Mouse (Mus musculus): ENCODE measurements around the gene 9230102O04Rik.

Gene 9230102O04Rik

DNA sequence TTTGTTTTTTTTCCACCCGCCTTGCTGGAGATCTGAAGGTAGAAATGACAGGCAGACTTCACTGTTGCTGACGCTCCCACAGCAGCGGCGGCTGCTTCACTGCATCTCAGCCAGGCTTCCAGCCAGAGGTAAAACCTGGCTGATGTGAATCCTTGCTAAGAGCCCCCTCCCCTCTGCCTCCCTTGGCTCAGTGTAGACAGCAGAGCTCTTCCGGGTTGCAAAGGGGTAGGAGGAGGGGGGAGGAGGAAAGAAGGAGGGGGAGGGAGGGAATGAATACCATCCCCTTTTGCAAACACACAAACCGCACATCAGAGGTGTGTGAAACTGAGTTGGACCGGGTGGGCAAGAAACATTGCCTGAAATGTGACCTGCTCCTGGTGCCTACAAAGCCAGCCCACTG lies 1.7 kb downstream of the 9230102O04Rik start:
- in situ Hi-C loops (cut with MboI; ENCODE audit: low pct_unique_long_range_greater_than_20kb in 1 of 2, low sequenced_read_pairs in 2 of 2, unreplicated experiment in 1 of 2): loop anchor here in 1 of 2 experiments (25.0 kb wide), 1 partner anchor 475 kb away; the partner anchor contains the start of gene Sfmbt2

- in situ Hi-C loops (cut with MboI; ENCODE audit: low pct_unique_long_range_greater_than_20kb in 1 of 2, low sequenced_read_pairs in 2 of 2, unreplicated experiment in 1 of 2): loop anchor here in 1 of 2 experiments (25.0 kb wide), 1 partner anchor 475 kb away; the partner anchor contains the start of gene Sfmbt2
Measured at GRCm38 (mm10) chr2:9886921-9887610, 2.3 kb downstream of the 9230102O04Rik start.

- in situ Hi-C loops (cut with MboI; ENCODE audit: low pct_unique_long_range_greater_than_20kb in 1 of 2, low sequenced_read_pairs in 2 of 2, unreplicated experiment in 1 of 2): loop anchor here in 1 of 2 experiments (25.0 kb wide), 1 partner anchor 476 kb away; the partner anchor contains the start of gene Sfmbt2
Measured at GRCm38 (mm10) chr2:9886031-9886430, 3.3 kb downstream of the 9230102O04Rik start.

GRCm38 (mm10) chr2:9885217-9885770 lies 4.0 kb downstream of the 9230102O04Rik start:
- in situ Hi-C loops (cut with MboI; ENCODE audit: low pct_unique_long_range_greater_than_20kb in 1 of 2, low sequenced_read_pairs in 2 of 2, unreplicated experiment in 1 of 2): loop anchor here in 1 of 2 experiments (25.0 kb wide), 1 partner anchor 477 kb away; the partner anchor contains the start of gene Sfmbt2

DNA sequence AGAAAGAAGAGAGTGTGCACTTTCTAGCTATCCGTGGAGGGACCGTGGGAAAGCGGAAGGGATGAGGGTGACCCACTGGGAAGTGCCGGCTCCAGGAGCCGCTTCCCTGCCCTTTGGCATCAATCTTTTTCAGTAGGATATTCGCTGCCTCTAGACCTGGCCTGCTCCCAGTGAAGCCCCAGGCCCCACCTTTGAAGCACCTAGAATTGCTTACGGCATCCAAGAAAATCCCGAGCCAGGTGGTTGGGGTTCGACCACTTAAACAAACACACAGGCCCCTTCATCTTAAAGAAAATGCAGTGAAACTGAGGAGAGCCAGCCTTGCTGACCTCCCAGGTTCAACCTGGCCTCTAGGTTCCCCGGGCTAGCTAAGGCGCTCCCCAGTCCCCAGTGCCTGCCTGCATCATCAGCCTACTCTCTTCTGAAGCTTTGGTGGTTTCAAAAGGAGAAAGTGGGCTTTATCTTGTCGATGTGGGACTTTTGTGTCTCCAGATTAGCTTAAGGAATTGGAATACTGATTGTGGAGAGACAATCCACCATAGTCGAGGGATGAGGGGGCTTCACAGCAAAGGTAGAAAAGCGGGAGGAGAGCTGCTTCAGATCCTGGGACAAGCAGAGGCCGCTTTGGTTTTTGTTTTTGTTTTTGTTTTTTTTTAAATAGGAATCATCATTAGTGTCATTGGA lies 4.7 kb downstream of the 9230102O04Rik start:
- in situ Hi-C loops (cut with MboI; ENCODE audit: low pct_unique_long_range_greater_than_20kb in 1 of 2, low sequenced_read_pairs in 2 of 2, unreplicated experiment in 1 of 2): loop anchor here in 1 of 2 experiments (25.0 kb wide), 1 partner anchor 478 kb away; the partner anchor contains the start of gene Sfmbt2

DNA sequence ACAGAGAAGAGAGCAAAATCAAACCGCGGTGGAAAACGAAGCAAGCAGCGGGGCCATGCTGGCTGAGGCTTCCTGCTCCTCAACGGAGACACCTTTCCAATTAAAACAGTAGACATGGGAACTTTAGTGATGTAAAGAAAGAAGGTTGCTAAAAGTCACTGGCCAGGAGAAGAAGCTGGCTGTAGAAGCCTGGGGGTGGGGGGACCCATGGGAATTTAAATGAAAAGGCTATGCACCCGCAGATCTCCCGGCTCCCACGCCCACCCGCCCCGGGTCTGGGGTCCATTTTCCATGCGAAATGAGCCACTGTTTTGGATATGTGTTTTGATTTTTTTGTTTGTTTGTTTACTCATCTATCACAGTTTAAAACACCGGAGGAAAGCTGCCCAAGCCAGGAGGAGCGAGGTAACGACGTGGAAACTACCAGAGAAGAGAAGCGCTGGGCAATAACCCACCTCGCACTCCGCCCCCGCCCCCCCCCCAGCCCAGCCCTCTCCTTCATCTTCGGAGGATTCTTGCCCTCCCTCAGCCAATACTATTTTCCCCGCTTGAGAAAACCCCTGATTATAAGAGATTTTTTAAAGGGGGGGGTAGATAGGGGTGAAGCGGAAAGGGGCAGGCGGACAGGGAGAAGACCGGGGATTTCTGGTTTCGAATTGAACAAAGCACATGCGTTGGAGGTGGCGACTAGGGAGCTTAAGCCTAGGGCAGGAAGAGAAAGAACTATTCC lies 5.4 kb downstream of the 9230102O04Rik start:
- in situ Hi-C loops (cut with MboI; ENCODE audit: low pct_unique_long_range_greater_than_20kb in 1 of 2, low sequenced_read_pairs in 2 of 2, unreplicated experiment in 1 of 2): loop anchor here in 1 of 2 experiments (25.0 kb wide), 1 partner anchor 478 kb away; the partner anchor contains the start of gene Sfmbt2

DNA sequence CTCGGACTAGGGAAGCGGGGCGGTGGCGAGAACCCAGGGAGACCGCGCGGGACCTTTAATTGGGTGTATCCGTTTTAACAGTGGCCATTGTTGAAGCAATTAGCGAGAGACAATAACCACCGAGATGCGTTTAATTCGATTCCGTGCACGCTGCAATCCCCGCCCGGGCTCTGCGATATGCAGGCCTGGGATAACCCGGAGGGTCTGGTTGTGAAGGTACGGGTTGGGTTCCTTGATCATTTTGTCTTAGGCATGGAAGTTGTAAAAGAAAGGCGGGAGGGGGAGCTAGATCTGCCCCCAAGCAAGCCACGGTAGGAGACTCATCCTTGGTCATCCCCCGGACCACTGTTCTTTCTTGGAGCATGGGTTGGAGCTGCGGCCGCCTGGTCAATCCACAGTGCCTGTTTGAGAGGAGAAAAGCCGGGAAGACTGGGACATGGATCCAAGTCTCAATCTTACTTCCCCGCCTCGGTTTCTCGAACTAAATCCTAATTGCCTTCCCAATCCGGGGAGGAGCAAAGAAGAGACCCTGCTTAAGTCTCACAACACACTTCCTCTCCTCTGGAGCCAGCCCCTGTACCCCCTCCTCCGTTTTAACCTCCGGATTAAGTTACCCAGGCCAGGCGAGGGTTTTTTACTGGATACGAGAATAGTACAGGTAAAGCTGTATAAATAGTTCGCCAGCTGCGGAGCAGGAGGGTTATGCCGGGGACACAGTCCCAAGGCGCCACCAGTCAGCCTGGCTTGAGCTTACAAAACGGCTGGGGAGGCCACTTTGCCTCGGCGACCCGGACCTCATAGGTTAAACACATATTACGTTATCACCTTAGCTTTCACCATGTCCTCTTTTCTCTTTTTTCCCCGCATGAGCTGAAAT lies 6.2 kb downstream of the 9230102O04Rik start:
- in situ Hi-C loops (cut with MboI; ENCODE audit: low pct_unique_long_range_greater_than_20kb in 1 of 2, low sequenced_read_pairs in 2 of 2, unreplicated experiment in 1 of 2): loop anchor here in 1 of 2 experiments (25.0 kb wide), 1 partner anchor 479 kb away; the partner anchor contains the start of gene Sfmbt2

- in situ Hi-C loops (cut with MboI; ENCODE audit: low pct_unique_long_range_greater_than_20kb in 1 of 2, low sequenced_read_pairs in 2 of 2, unreplicated experiment in 1 of 2): loop anchor here in 1 of 2 experiments (25.0 kb wide), 1 partner anchor 480 kb away; the partner anchor contains the start of gene Sfmbt2
Measured at GRCm38 (mm10) chr2:9882371-9882925, 6.9 kb downstream of the 9230102O04Rik start.

DNA sequence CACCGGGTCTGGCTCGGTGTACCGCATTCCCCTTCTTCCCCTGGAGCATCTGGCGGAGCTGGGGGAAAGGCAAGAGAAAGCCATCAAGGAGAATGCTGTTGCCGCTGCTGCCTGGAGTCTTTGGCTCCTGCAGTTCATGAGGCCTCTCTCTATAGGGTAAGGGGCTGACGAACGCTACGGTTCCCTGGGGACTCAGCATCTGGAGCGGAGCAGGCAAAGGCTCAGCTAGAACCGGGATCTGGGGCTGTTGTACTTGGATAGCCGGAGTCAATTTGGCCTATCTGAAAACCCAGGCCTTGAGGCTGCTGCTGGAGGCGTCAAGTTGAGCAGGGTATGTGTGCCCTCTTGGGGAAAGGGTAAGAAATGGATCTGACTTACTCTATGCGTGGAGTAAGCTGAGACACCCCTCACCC lies 7.7 kb downstream of the 9230102O04Rik start:
- in situ Hi-C loops (cut with MboI; ENCODE audit: low pct_unique_long_range_greater_than_20kb in 1 of 2, low sequenced_read_pairs in 2 of 2, unreplicated experiment in 1 of 2): loop anchor here in 1 of 2 experiments (25.0 kb wide), 1 partner anchor 481 kb away; the partner anchor contains the start of gene Sfmbt2

- in situ Hi-C loops (cut with MboI; ENCODE audit: low pct_unique_long_range_greater_than_20kb in 1 of 2, low sequenced_read_pairs in 2 of 2, unreplicated experiment in 1 of 2): loop anchor here in 1 of 2 experiments (25.0 kb wide), 1 partner anchor 481 kb away; the partner anchor contains the start of gene Sfmbt2
Measured at GRCm38 (mm10) chr2:9881051-9881591, 8.2 kb downstream of the 9230102O04Rik start, which contains the start of gene 4930412O13Rik. Gene 4930412O13Rik (plus strand): TSS chr2:9881252.

- in situ Hi-C loops (cut with MboI; ENCODE audit: low pct_unique_long_range_greater_than_20kb in 1 of 2, low sequenced_read_pairs in 2 of 2, unreplicated experiment in 1 of 2): loop anchor here in 1 of 2 experiments (25.0 kb wide), 1 partner anchor 482 kb away; the partner anchor contains the start of gene Sfmbt2
Measured at GRCm38 (mm10) chr2:9880271-9880670, 9.1 kb downstream of the 9230102O04Rik start.

GRCm38 (mm10) chr2:9879493-9879892 lies 9.8 kb downstream of the 9230102O04Rik start:
- in situ Hi-C loops (cut with MboI; ENCODE audit: low pct_unique_long_range_greater_than_20kb in 1 of 2, low sequenced_read_pairs in 2 of 2, unreplicated experiment in 1 of 2): loop anchor here (10.0 to 25.0 kb wide), 2 partner anchors 235 to 483 kb away; partner anchors contain the start of gene Sfmbt2 (in 1 of the 2)

DNA sequence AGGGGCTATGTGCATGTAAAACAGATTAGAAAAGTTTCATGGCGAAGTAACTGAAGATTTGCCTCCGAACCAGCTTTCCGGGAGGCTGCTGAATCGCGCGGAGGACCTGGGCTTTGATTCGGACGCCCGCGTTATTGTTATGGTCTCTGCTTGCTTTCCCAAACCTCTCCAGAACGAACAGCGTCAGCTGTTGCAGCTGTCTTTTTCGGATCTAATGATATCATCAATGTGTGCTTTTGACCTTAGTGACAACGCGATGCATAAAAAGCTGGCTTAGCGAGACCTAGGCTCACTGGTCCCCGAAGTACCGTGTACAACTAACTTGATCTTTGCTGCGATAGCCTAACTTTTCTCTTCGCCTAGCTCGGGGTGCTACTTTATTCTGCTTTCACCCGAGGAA lies 10.2 kb downstream of the 9230102O04Rik start:
- in situ Hi-C loops (cut with MboI; ENCODE audit: low pct_unique_long_range_greater_than_20kb in 1 of 2, low sequenced_read_pairs in 2 of 2, unreplicated experiment in 1 of 2): loop anchor here (10.0 to 25.0 kb wide), 2 partner anchors 234 to 483 kb away; partner anchors contain the start of gene Sfmbt2 (in 1 of the 2)

DNA sequence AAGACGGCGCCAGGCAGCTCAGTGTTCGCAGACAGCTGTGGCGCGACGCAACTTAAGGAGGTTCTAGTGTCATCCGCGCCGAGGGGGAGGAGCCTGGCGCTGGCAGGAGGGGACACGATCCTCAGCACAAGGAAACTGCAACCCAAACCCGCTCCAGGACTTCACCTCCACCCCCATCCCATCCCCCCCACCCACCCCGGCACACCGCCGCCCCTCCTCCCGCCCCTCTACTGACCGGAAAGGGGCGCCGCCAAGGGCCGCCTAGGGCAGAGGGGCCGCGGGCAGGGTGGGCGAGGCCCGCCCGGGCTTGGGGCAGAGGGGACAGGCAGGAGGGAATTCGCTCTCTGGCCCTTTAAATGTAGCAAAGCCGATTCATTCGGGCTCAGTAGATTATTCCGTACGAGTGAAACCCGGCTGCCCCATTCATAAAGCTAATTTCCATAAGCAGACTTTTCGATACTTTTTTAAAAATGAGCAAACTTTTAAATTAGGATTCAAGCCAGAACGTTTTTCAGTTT lies 10.7 kb downstream of the 9230102O04Rik start:
- in situ Hi-C loops (cut with MboI; ENCODE audit: low pct_unique_long_range_greater_than_20kb in 1 of 2, low sequenced_read_pairs in 2 of 2, unreplicated experiment in 1 of 2): loop anchor here (10.0 to 25.0 kb wide), 2 partner anchors 234 to 484 kb away; partner anchors contain the start of gene Sfmbt2 (in 1 of the 2)

- in situ Hi-C loops (cut with MboI; ENCODE audit: low pct_unique_long_range_greater_than_20kb in 1 of 2, low sequenced_read_pairs in 2 of 2, unreplicated experiment in 1 of 2): loop anchor here (10.0 to 25.0 kb wide), 2 partner anchors 233 to 484 kb away; partner anchors contain the start of gene Sfmbt2 (in 1 of the 2)
Measured at GRCm38 (mm10) chr2:9877966-9878563, 11.3 kb downstream of the 9230102O04Rik start.

Data from mouse embryonic stem cell (cell line).